24 mouse cellular contexts compared by ENCODE assay signal in the genomic region with DNA sequence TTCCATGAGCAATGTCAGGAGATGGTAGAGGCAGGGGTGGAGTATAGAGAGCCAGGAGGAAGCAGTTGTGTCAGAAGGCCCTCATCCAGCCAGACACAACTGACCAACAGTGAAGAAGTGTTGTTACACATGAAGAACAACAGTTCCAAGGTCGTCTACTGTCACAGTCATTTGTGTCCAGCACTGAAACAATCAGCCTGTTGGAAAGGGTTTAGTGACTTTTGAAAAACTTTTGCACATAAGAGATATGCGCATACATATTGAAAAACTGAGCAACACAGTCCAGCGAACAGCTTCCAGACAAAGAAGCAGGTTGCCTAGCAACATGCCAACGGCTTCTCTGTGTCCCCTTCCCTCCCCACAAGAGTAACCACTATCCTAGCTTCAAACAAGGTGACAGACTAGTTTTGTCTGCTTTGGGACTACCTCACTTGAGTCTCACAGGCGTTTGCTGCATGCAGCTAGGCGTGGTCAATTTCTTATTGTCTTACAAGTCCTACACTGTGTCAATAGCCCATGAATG.
DNase-seq lines count a peak whose midpoint lies in the region; ATAC-seq and TF ChIP-seq lines count a peak whose summit lies in the region.
"Had no signal": no experiment of that assay in that cellular context is flagged by ENCODE, and none has a peak within 500 bp of the region (broad histone marks: within the 10 kb centered on the region; RNA-seq: fewer than 3 reads in every experiment).

No protein-coding gene starts in this region.

- no peaks in the 10 kb centered on the region for H3K9me3 ChIP-seq in hindbrain, embryonic 10.5 days
- H3K9me3 ChIP-seq in hindbrain, embryonic 13.5 days = 0 out of 2 replicates have a peak, but pooled peaks cover 2% of the 10 kb centered on the region
- H3K9me3 ChIP-seq in midbrain, embryonic 12.5 days = no peaks in the 10 kb centered on the region
- H3K9me3 ChIP-seq: embryonic facial prominence, embryonic 12.5 days; G1E; heart, embryonic 15.5 days; limb, embryonic 15.5 days; liver, embryonic 15.5 days; stomach, embryonic 15.5 days had no signal

- no peak overlapping the region for H3K4me2 ChIP-seq in hindbrain, embryonic 13.5 days
- no peak overlapping the region for H3K4me2 ChIP-seq in midbrain, embryonic 12.5 days (replicated peaks)
- H3K4me2 ChIP-seq: embryonic facial prominence, embryonic 12.5 days; heart, embryonic 15.5 days; kidney, embryonic 15.5 days; limb, embryonic 15.5 days; liver, embryonic 15.5 days; stomach, embryonic 15.5 days had no signal

- peak; percentile 43 for DNase-seq in hindbrain, embryonic 10.5 days (ENCODE audit: low spot score)
- DNase-seq in ZHBTc4 (ENCODE audit: low read depth, low spot score) = peak; percentile 32
- peak; percentile 65 for DNase-seq in brain, embryonic 14.5 days (ENCODE audit: low read depth)
- DNase-seq in B cell, adult 2 months = no peak
- no peak for DNase-seq in layer of hippocampus, postnatal 10 days (ENCODE audit: low spot score in 2 of 2)
- no peak for DNase-seq in adrenal gland, adult 18-20 months (ENCODE audit: low spot score in 2 of 2)
- DNase-seq: cerebellum, adult 8-10 months; gastrocnemius, postnatal 25 days; kidney, postnatal 4 days; layer of hippocampus, postnatal 36 days; right cerebral cortex, postnatal 25 days; thymus, adult 18-20 months had no signal

- peak overlapping the region; percentile 68 for H3K27ac ChIP-seq in hindbrain, embryonic 10.5 days
- no peak overlapping the region for H3K27ac ChIP-seq in hindbrain, embryonic 13.5 days
- no peak overlapping the region for H3K27ac ChIP-seq in midbrain, embryonic 12.5 days (replicated peaks)
- H3K27ac ChIP-seq: embryonic facial prominence, embryonic 12.5 days; heart, embryonic 15.5 days; kidney, embryonic 15.5 days; limb, embryonic 15.5 days; liver, embryonic 15.5 days; stomach, embryonic 15.5 days had no signal

- TF ChIP-seq CTCF in brain, embryonic 14.5 days (IDR thresholded peaks at IDR 0.05; ENCODE audit: borderline replicate concordance, extremely low read depth, insufficient read depth, insufficient read length) = no peak

- H3K4me1 ChIP-seq in hindbrain, embryonic 10.5 days (replicated peaks) = peaks cover 40% of the 10 kb centered on the region
- H3K4me1 ChIP-seq in hindbrain, embryonic 13.5 days (replicated peaks) = peaks cover 41% of the 10 kb centered on the region
- H3K4me1 ChIP-seq in midbrain, embryonic 12.5 days = peaks cover 28% of the 10 kb centered on the region
- H3K4me1 ChIP-seq: liver, embryonic 15.5 days; stomach, embryonic 15.5 days had no signal

- no peak for TF ChIP-seq POLR2A in brain, embryonic 14.5 days (IDR thresholded peaks at IDR 0.05; ENCODE audit: borderline replicate concordance, extremely low read depth, insufficient read depth, insufficient read length, poor library complexity, severe bottlenecking)

- no peak overlapping the region for H3K4me3 ChIP-seq in hindbrain, embryonic 10.5 days
- no peak overlapping the region for H3K4me3 ChIP-seq in hindbrain, embryonic 13.5 days
- H3K4me3 ChIP-seq in midbrain, embryonic 12.5 days = no peak overlapping the region
- H3K4me3 ChIP-seq: embryonic facial prominence, embryonic 12.5 days; erythroblast, embryonic 14.5 days; heart, embryonic 15.5 days; kidney, embryonic 15.5 days; limb, embryonic 15.5 days; liver, embryonic 15.5 days; stomach, embryonic 15.5 days had no signal

- WGBS in hindbrain, embryonic 10.5 days = 57% methylated on average over 6 of the region's 6 CpGs
- WGBS in hindbrain, embryonic 13.5 days = 31% methylated on average over 6 of the region's 6 CpGs
- 41% methylated on average over 6 of the region's 6 CpGs for WGBS in midbrain, embryonic 12.5 days

- H3K27me3 ChIP-seq in hindbrain, embryonic 10.5 days (ENCODE audit: insufficient read depth, poor library complexity, severe bottlenecking) = no peaks in the 10 kb centered on the region
- no peaks in the 10 kb centered on the region for H3K27me3 ChIP-seq in hindbrain, embryonic 13.5 days
- no peaks in the 10 kb centered on the region; the same call in 1 of the 2 replicates for H3K27me3 ChIP-seq in midbrain, embryonic 12.5 days
- H3K27me3 ChIP-seq: embryonic facial prominence, embryonic 12.5 days; heart, embryonic 15.5 days; kidney, embryonic 15.5 days; limb, embryonic 15.5 days; liver, embryonic 15.5 days; stomach, embryonic 15.5 days had no signal

- no peak overlapping the region for H3K9ac ChIP-seq in hindbrain, embryonic 13.5 days
- no peak overlapping the region for H3K9ac ChIP-seq in midbrain, embryonic 12.5 days (replicated peaks)
- H3K9ac ChIP-seq: embryonic facial prominence, embryonic 12.5 days; heart, embryonic 15.5 days; kidney, embryonic 15.5 days; limb, embryonic 15.5 days; liver, embryonic 15.5 days; stomach, embryonic 15.5 days had no signal

- ATAC-seq in hindbrain, embryonic 13.5 days (ENCODE audit: low FRiP score) = no peak
- ATAC-seq in midbrain, embryonic 12.5 days (ENCODE audit: low FRiP score, low read depth) = peak; percentile 60; the same call in 1 of the 2 replicates
- ATAC-seq: intestine, embryonic 16.5 days; lung, postnatal 0 days had no signal

- H3K36me3 ChIP-seq in hindbrain, embryonic 10.5 days = no peaks in the 10 kb centered on the region
- no peaks in the 10 kb centered on the region for H3K36me3 ChIP-seq in hindbrain, embryonic 13.5 days
- H3K36me3 ChIP-seq in midbrain, embryonic 12.5 days = no peaks in the 10 kb centered on the region
- H3K36me3 ChIP-seq: embryonic facial prominence, embryonic 12.5 days; G1E; heart, embryonic 15.5 days; kidney, embryonic 15.5 days; limb, embryonic 15.5 days; liver, embryonic 15.5 days; stomach, embryonic 15.5 days had no signal

Comparison
In these comparisons a context has a peak if more than half of its experiments do, and no peak if none do; other contexts are left out.
1. DNase-seq: peak in hindbrain, embryonic 10.5 days (single experiment), ZHBTc4 (single experiment) and brain, embryonic 14.5 days (single experiment); none in B cell, adult 2 months (0 of 2), layer of hippocampus, postnatal 10 days (0 of 2) and adrenal gland, adult 18-20 months (0 of 2).